Mouse (Mus musculus): ENCODE data around the gene Gm3336. TPM values are rescaled to one million over a fixed set of nuclear protein-coding genes. Genes with fewer than 3 reads are reported as not detected.

Gm3336 gene
- polyA plus RNA-seq, 1 experiment from 2014 or later, result not detected

DNA sequence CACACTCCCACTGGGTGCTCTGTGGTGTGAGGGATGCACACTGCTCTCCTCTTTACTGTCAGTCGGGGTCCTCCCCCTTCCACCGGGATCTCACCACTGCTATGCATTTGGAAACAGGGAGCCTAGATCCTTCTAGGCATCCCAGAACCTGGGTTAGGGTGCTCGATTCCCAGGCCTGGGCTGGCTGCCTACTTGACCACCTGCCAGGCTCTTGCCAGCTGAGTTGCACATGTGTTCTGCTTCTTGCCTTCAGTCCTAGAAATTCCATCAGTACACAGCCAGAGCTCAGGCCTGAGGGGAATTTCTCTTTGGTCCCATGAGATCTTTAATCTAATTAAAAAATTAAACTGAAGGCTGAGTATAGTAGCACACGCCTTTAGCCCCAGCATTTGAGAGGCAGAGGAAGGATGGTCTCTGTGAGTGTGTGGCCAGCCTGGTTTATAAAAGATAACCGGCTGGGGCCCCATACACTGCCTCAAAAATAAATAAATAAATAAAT lies 28.4 kb upstream of the Gm3336 start:
- WGBS, result 82% methylated on average over 5 of the region's 5 CpGs
- ATAC-seq (ENCODE audit: insufficient read depth, low FRiP score, low TSS enrichment) (no peak), DNase-seq (ENCODE audit: low spot score) (no peak)
- Histone ChIP-seq H3K27ac (ENCODE audit: low read depth, low read length) (no peak overlapping the region), H3K4me2 (ENCODE audit: low read depth) (no peak overlapping the region), H3K4me1 (ENCODE audit: control insufficient read depth, insufficient read depth, low read length) (peaks cover 13% of the 10 kb centered on the region), H3K27me3 (ENCODE audit: control insufficient read depth, insufficient read depth, low read length) (no peaks in the 10 kb centered on the region), H3K4me3 (ENCODE audit: low read depth, low read length) (no peak overlapping the region), H3K36me3 (ENCODE audit: control insufficient read depth, insufficient read depth, low read length) (no peaks in the 10 kb centered on the region), H3K9ac (ENCODE audit: low read length) (no peak overlapping the region), H3K9me3 (ENCODE audit: control insufficient read depth, low read length) (no peaks in the 10 kb centered on the region)

GRCm38 (mm10) chr8:70691230-70691629 lies 27.1 kb upstream of the Gm3336 start:
- no peaks in the 10 kb centered on the region for H3K9me3 ChIP-seq (ENCODE audit: control insufficient read depth, low read length)
- peak overlapping the region; percentile 12; the same call in 1 of the 2 replicates for H3K4me3 ChIP-seq (ENCODE audit: low read depth, low read length)
- H3K36me3 ChIP-seq (ENCODE audit: control insufficient read depth, insufficient read depth, low read length), result no peaks in the 10 kb centered on the region
- H3K27ac ChIP-seq (ENCODE audit: low read depth, low read length), result peak overlapping the region; percentile 93
- H3K9ac ChIP-seq (ENCODE audit: low read length), result peak overlapping the region; percentile 83
- H3K4me1 ChIP-seq (ENCODE audit: control insufficient read depth, insufficient read depth, low read length), result peaks cover 25% of the 10 kb centered on the region
- H3K4me2 ChIP-seq (ENCODE audit: low read depth), result peak overlapping the region; percentile 42
- no peak for ATAC-seq (ENCODE audit: insufficient read depth, low FRiP score, low TSS enrichment)
- 53% methylated on average over 4 of the region's 4 CpGs for WGBS
- no peaks in the 10 kb centered on the region for H3K27me3 ChIP-seq (ENCODE audit: control insufficient read depth, insufficient read depth, low read length)
- DNase-seq (ENCODE audit: low spot score), result no peak

DNA sequence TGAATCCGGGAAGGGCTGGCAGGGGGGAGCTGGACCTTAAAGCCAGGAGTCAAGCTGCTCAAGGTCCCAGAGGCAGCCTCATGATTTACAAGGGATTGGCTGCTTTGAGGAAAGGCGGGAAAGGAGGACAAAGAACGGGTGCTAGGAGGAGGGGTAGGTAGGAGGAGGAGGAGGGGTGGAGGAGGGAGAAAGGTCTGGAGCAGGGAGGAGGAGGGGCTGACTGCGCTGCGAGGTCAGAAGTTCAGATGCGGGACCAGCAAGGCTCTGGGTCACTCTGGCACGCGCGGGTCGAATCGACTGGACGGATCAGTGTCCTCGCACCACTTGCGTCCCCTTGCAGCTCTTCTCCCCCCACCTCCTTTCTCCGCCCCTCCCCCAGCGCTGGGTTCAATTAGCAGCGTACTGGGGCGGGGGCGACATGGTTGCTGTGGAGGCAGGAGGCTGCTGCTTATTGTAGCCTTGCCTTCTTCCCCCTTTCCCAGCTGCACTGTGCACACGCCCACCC lies 26.6 kb upstream of the Gm3336 start:
- peak overlapping the region; percentile 42 for H3K4me2 ChIP-seq (ENCODE audit: low read depth)
- no peaks in the 10 kb centered on the region for H3K27me3 ChIP-seq (ENCODE audit: control insufficient read depth, insufficient read depth, low read length)
- H3K36me3 ChIP-seq (ENCODE audit: control insufficient read depth, insufficient read depth, low read length), result no peaks in the 10 kb centered on the region
- H3K27ac ChIP-seq (ENCODE audit: low read depth, low read length), result peak overlapping the region; percentile 93
- peak overlapping the region; percentile 83 for H3K9ac ChIP-seq (ENCODE audit: low read length)
- DNase-seq (ENCODE audit: low spot score), result peak; percentile 88
- H3K4me3 ChIP-seq (ENCODE audit: low read depth, low read length), result peak overlapping the region; percentile 12; the same call in 1 of the 2 replicates
- peak; percentile 81 for ATAC-seq (ENCODE audit: insufficient read depth, low FRiP score, low TSS enrichment)
- H3K4me1 ChIP-seq (ENCODE audit: control insufficient read depth, insufficient read depth, low read length), result peaks cover 29% of the 10 kb centered on the region
- WGBS, result 2% methylated on average over 19 of the region's 20 CpGs
- H3K9me3 ChIP-seq (ENCODE audit: control insufficient read depth, low read length), result no peaks in the 10 kb centered on the region

- DNase-seq (ENCODE audit: low spot score) (no peak), ATAC-seq (ENCODE audit: insufficient read depth, low FRiP score, low TSS enrichment) (no peak)
- H3K4me3 ChIP-seq (ENCODE audit: low read depth, low read length), result no peak overlapping the region
- H3K36me3 ChIP-seq (ENCODE audit: control insufficient read depth, insufficient read depth, low read length), result no peaks in the 10 kb centered on the region
- 74% methylated on average over 5 of the region's 5 CpGs for WGBS
- no peak overlapping the region for H3K9ac ChIP-seq (ENCODE audit: low read length)
- H3K27me3 ChIP-seq (ENCODE audit: control insufficient read depth, insufficient read depth, low read length), result no peaks in the 10 kb centered on the region
- no peaks in the 10 kb centered on the region for H3K9me3 ChIP-seq (ENCODE audit: control insufficient read depth, low read length)
- peaks cover 40% of the 10 kb centered on the region for H3K4me1 ChIP-seq (ENCODE audit: control insufficient read depth, insufficient read depth, low read length)
- no peak overlapping the region for H3K4me2 ChIP-seq (ENCODE audit: low read depth)
- no peak overlapping the region for H3K27ac ChIP-seq (ENCODE audit: low read depth, low read length)
These were observed 24.7 kb upstream of the Gm3336 start for GRCm38 (mm10) chr8:70693636-70694035.

DNA sequence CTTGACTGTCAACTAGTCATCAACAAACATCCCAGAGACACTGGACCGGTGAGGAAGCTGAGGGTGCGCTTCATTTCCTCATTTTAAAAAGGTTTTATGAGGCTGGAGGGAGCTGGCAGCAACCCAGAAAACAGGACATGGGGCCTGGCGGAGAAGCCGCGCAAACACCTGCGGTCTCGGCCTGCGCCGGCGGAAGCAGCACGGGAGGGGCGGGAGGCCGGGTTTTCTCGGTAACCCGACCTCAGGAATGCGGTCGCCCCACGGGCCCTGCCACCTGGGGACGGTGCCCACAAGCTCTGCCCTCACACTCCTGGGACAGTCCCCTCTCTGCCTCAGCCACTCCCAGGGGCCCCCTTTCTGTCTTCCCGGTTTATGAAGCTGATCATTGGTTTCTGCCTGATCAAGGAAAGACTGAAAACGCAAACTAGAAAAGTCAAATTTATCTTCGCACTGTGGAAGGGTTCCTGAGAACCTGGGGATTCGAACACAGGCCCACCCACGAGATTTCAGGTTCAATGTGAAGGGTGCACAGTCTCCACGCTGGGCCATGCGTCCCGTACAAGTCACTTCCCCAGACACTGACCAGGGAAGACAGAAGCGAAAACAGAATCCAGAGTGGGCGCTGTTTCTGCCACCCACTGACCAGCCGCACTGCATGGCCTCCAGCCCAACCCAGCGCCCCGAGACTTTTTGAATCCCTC lies 22.9 kb upstream of the Gm3336 start:
- H3K4me1 ChIP-seq (ENCODE audit: control insufficient read depth, insufficient read depth, low read length), result peaks cover 40% of the 10 kb centered on the region
- no peak for DNase-seq (ENCODE audit: low spot score)

GRCm38 (mm10) chr8:70696019-70696885 lies 22.1 kb upstream of the Gm3336 start:
- DNase-seq (ENCODE audit: low spot score), result peak; percentile 85
- Histone ChIP-seq H3K4me3 (ENCODE audit: low read depth, low read length) (peak overlapping the region; percentile 4; the same call in 1 of the 2 replicates), H3K4me1 (ENCODE audit: control insufficient read depth, insufficient read depth, low read length) (peaks cover 42% of the 10 kb centered on the region), H3K27ac (ENCODE audit: low read depth, low read length) (peak overlapping the region; percentile 73), H3K36me3 (ENCODE audit: control insufficient read depth, insufficient read depth, low read length) (no peaks in the 10 kb centered on the region), H3K4me2 (ENCODE audit: low read depth) (peak overlapping the region; percentile 46), H3K9ac (ENCODE audit: low read length) (peak overlapping the region; percentile 41), H3K9me3 (ENCODE audit: control insufficient read depth, low read length) (no peaks in the 10 kb centered on the region), H3K27me3 (ENCODE audit: control insufficient read depth, insufficient read depth, low read length) (no peaks in the 10 kb centered on the region)
- no peak for ATAC-seq (ENCODE audit: insufficient read depth, low FRiP score, low TSS enrichment)
- WGBS, result 9% methylated on average over 31 of the region's 31 CpGs

More for the DNA sequence above, 22.9 kb upstream of the Gm3336 start:
- no peak overlapping the region for H3K4me2 ChIP-seq (ENCODE audit: low read depth)
- H3K27ac ChIP-seq (ENCODE audit: low read depth, low read length), result peak overlapping the region; percentile 46; the same call in 1 of the 2 replicates
- peak overlapping the region; percentile 37; the same call in 1 of the 2 replicates for H3K9ac ChIP-seq (ENCODE audit: low read length)
- whole genome bisulfite sequencing, result 27% methylated on average over 30 of the region's 32 CpGs
- H3K27me3 ChIP-seq (ENCODE audit: control insufficient read depth, insufficient read depth, low read length), result no peaks in the 10 kb centered on the region
- no peak overlapping the region for H3K4me3 ChIP-seq (ENCODE audit: low read depth, low read length)
- no peak for ATAC-seq (ENCODE audit: insufficient read depth, low FRiP score, low TSS enrichment)
- H3K9me3 ChIP-seq (ENCODE audit: control insufficient read depth, low read length), result no peaks in the 10 kb centered on the region
- no peaks in the 10 kb centered on the region for H3K36me3 ChIP-seq (ENCODE audit: control insufficient read depth, insufficient read depth, low read length)

DNA sequence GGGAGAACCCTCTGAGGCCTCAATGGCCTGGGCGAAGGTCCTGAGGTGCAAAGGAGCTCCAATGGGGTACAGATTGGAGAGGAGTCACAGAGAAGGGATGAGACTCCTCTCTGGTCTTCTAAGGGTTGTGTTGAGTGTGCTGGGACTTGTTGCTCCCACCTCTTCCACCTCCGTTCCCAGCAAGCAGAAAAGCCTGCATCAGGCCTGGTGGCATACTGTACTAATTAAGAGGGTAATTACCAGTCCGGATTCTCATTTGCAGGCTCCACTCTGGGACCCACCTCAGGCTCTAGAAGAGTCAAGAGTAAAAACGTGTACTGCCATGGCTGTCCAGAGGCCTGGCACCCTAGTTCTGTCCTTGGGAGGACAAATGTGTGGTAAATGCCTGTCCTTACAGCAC lies 21.4 kb upstream of the Gm3336 start:
- 49% methylated on average over 4 of the region's 4 CpGs for WGBS
- no peak for ATAC-seq (ENCODE audit: insufficient read depth, low FRiP score, low TSS enrichment)
- Histone ChIP-seq H3K9ac (ENCODE audit: low read length) (peak overlapping the region; percentile 41), H3K36me3 (ENCODE audit: control insufficient read depth, insufficient read depth, low read length) (no peaks in the 10 kb centered on the region), H3K4me1 (ENCODE audit: control insufficient read depth, insufficient read depth, low read length) (peaks cover 41% of the 10 kb centered on the region), H3K27me3 (ENCODE audit: control insufficient read depth, insufficient read depth, low read length) (no peaks in the 10 kb centered on the region), H3K27ac (ENCODE audit: low read depth, low read length) (peak overlapping the region; percentile 73), H3K4me3 (ENCODE audit: low read depth, low read length) (peak overlapping the region; percentile 4; the same call in 1 of the 2 replicates), H3K4me2 (ENCODE audit: low read depth) (peak overlapping the region; percentile 46), H3K9me3 (ENCODE audit: control insufficient read depth, low read length) (no peaks in the 10 kb centered on the region)
- no peak for DNase-seq (ENCODE audit: low spot score)

- DNase-seq (ENCODE audit: low spot score), result no peak
- Histone ChIP-seq H3K4me3 (ENCODE audit: low read depth, low read length) (peak overlapping the region; percentile 83), H3K4me2 (ENCODE audit: low read depth) (peak overlapping the region; percentile 49), H3K9me3 (ENCODE audit: control insufficient read depth, low read length) (no peaks in the 10 kb centered on the region), H3K36me3 (ENCODE audit: control insufficient read depth, insufficient read depth, low read length) (no peaks in the 10 kb centered on the region), H3K4me1 (ENCODE audit: control insufficient read depth, insufficient read depth, low read length) (peaks cover 38% of the 10 kb centered on the region), H3K27ac (ENCODE audit: low read depth, low read length) (peak overlapping the region; percentile 98), H3K27me3 (ENCODE audit: control insufficient read depth, insufficient read depth, low read length) (no peaks in the 10 kb centered on the region), H3K9ac (ENCODE audit: low read length) (peak overlapping the region; percentile 59)
- ATAC-seq (ENCODE audit: insufficient read depth, low FRiP score, low TSS enrichment), result no peak
- WGBS, result 77% methylated on average over 12 of the region's 12 CpGs
These were observed 20.7 kb upstream of the Gm3336 start for GRCm38 (mm10) chr8:70697366-70698250.
